Mouse (Mus musculus): ENCODE results near the gene Nup62cl.
A peak's percentile ranks its signal among the peaks of the same experiment; 100 is the strongest.

Gene Nup62cl

GRCm38 (mm10) chrX:140062135-140062975 is at the start of gene Nup62cl, which contains the start of gene Pih1h3b:
TSS of gene Nup62cl (minus strand) at chrX:140062712.
TSS of gene Pih1h3b (plus strand) at chrX:140062879.
- DNase-seq, result peak; percentile 6

DNA sequence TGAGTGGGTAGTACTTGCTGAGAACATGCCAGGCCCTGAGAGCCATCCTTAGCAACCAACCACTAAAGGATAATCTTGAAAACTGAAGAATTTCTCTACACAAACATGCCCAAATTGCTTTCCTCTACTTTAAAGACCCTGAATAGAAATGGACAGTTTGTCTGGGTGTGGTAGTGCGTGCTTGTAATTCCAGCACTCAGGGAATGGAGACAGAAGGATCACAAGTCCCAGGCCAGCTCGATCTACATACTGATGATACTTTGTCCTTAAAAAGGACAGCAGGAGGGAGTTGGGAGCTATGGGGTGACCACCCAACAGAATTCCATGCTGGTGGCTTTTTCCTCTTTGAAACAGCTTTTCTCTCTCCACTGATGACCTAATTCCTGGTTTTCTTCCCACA is 31.6 kb upstream of the Nup62cl start:
- DNase-seq, result no peak

DNA sequence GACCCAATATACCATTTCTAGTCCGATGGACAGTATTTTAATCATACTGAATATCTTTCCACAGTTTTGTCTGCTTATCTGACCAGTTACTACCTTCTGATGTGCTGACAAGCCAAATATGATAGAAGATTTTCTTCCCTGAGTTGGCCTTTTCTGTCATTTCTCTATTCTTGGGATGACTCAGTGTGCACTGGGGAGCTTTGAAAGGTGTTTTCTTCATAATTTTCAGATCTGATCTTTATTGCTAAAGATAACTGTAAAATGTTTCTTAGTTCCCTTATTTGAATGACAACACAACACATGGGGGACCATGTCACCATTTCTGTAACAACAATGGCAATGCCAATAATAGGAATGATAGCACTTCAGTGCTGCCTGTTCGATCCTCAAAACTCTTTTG is 20.0 kb upstream of the Nup62cl start:
- no peak for DNase-seq

GRCm38 (mm10) chrX:140060886-140061874 is 1.3 kb downstream of the Nup62cl start:
- DNase-seq, result no peak

DNA sequence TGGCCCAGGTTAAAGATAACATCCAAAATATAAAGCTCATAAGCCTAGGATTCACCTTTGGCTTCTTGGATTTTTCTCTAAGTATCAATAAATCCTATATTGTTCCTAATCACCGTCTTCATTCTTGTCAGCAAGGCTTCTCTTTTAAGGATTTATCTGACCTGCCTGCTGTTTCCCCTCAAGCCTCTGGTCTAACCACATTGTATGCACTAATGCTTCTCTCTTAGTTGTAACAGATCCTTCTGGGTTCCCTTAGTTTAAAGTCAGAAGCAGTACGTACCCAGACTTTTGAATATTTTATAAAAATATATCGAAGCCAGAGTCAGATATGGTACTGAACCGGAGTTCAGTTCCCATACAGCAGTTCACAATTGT is 63.8 kb downstream of the Nup62cl start:
- DNase-seq, result no peak

GRCm38 (mm10) chrX:139997740-139998690 is 64.5 kb downstream of the Nup62cl start, which contains the start of gene Rbm41:
TSS of gene Rbm41 (minus strand) at chrX:139998595.
- DNase-seq, result peak; percentile 64

GRCm38 (mm10) chrX:139982115-139982514 is 80.4 kb downstream of the Nup62cl start:
- no peak for DNase-seq
